Mouse (Mus musculus) embryonic facial prominence, embryonic 10.5 days (tissue): Measurements from ENCODE around the gene Psmb3. TPM values are rescaled to one million over a fixed set of nuclear protein-coding genes. Genes with fewer than 3 reads are reported as not detected.

ENCODE experiments used
- DNase-seq: peaks from one replicate; pipeline ENCODE4 v3.0.0-alpha.2; 2017; ENCODE audit warnings: low spot score
- H3K27ac ChIP-seq: fragments of 300-500 bp; sonication (generic); replicated peaks from 2 replicates; pipeline ENCODE4 v1.5.1; 2016; ENCODE audit warnings: mild to moderate bottlenecking
- H3K27me3 ChIP-seq: fragments of 300-500 bp; sonication (generic); replicated peaks from 2 replicates; pipeline ENCODE4 v1.6.1; 2016; ENCODE audit warnings: low read depth, mild to moderate bottlenecking; ENCODE audit not compliant: poor library complexity, severe bottlenecking
- H3K36me3 ChIP-seq: fragments of 300-500 bp; sonication (generic); replicated peaks from 2 replicates; pipeline ENCODE4 v1.6.1; 2016; ENCODE audit warnings: mild to moderate bottlenecking, moderate library complexity
- H3K4me1 ChIP-seq: fragments of 300-500 bp; sonication (generic); 2 replicates; pipeline ENCODE4 v1.6.1; 2016
- H3K4me3 ChIP-seq: fragments of 300-500 bp; sonication (generic); 2 replicates; pipeline ENCODE4 v1.5.1; 2016; ENCODE audit warnings: mild to moderate bottlenecking, moderate library complexity
- H3K9me3 ChIP-seq: fragments of 300-500 bp; sonication (generic); 2 replicates; pipeline ENCODE4 v1.6.1; 2016; ENCODE audit warnings: mild to moderate bottlenecking
- WGBS: fragments of 180-500 bp; shearing (Covaris S2); methylation state at CpG from one replicate; pipeline ENCODE4 v1.1.7; 2016; 5-methylcytosine and 5-hydroxymethylcytosine counted together
- polyA plus RNA-seq: library from polyadenylated mRNA; unstranded; fragments of >200 nt; fragmentation: Nextera tagmentation; extraction: Ambion mirVana; gene quantifications from 2 replicates; pipeline ENCODE4 v1.2.1, GENCODE M21; 2016

The Psmb3 gene
- polyA plus RNA-seq, 1 experiment from 2014 or later, result 634 TPM

DNA sequence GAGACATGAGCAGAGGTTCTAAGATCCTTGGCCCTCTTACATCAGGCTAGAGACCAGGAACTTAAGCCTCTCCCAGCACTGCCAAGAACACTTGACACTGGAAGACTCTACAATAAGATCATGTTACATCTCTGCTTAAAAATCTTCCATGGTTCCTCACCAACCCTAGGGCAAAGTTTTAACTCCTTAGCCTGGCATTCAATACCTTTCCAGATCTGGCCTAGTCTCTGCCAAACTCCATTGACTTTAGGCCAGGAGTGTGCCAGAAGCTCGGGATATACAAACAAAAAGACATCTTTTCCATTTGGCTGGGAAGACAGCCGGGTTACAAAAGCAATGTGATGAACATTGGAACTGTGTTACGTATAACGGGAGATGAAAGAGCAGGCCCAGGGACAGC lies 34.4 kb downstream of the Psmb3 start:
- no peak for DNase-seq
- Histone ChIP-seq H3K27me3 (no peaks in the 10 kb centered on the region), H3K9me3 (no peaks in the 10 kb centered on the region), H3K27ac (no peak overlapping the region), H3K4me3 (no peak overlapping the region), H3K4me1 (peaks cover 54% of the 10 kb centered on the region), H3K36me3 (peaks cover 11% of the 10 kb centered on the region; the same call in 1 of the 2 replicates)
- WGBS, result 74% methylated on average over 4 of the region's 4 CpGs

DNA sequence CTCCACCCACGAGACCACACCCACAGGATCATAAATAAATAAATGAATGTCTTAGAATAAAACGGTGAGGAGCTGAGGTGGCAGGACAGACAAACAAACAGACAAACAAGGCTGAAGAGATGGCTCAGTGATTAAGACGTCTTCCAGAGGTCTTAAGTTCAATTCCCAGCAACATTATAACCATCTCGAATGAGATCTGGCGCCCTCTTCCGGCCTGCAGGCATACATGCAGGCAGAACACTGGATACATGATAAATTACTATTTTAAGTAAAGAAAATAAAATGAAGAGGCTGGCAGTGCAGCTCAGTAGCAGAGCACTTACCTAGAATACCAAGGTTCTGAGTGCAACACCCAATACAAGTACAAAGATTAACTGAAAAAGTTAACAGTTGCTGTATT lies 35.5 kb downstream of the Psmb3 start:
- peaks cover 9% of the 10 kb centered on the region; the same call in 1 of the 2 replicates for H3K36me3 ChIP-seq
- peaks cover 54% of the 10 kb centered on the region for H3K4me1 ChIP-seq
- H3K27me3 ChIP-seq, result no peaks in the 10 kb centered on the region
- 66% methylated on average over 6 of the region's 6 CpGs for WGBS
- no peak overlapping the region for H3K4me3 ChIP-seq
- no peak for DNase-seq
- H3K27ac ChIP-seq, result no peak overlapping the region
- H3K9me3 ChIP-seq, result no peaks in the 10 kb centered on the region

DNA sequence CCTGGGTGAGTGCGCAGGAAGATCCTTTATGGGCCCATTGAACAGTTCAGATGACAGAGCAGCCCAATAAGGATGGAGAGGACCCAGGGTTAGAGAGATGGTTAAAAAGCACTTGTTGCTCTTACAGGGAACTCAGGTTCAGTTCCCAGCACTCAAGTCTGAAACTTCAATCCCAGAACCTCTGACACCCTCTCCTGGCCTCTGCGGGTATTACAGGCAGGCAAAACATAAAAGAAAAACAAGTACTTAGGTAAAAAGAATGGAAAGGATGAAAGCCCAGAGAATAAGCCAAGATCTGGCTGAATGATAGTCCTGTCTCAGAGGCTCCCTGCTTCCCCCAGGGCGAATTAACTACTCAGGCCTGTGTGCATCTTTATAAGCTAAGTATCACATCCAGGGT lies 36.0 kb downstream of the Psmb3 start:
- no peaks in the 10 kb centered on the region for H3K27me3 ChIP-seq
- H3K27ac ChIP-seq, result no peak overlapping the region
- no peaks in the 10 kb centered on the region for H3K9me3 ChIP-seq
- peaks cover 9% of the 10 kb centered on the region; the same call in 1 of the 2 replicates for H3K36me3 ChIP-seq
- no peak overlapping the region for H3K4me3 ChIP-seq
- WGBS, result 88% methylated on average over 3 of the region's 3 CpGs
- no peak for DNase-seq
- H3K4me1 ChIP-seq, result peaks cover 54% of the 10 kb centered on the region

DNA sequence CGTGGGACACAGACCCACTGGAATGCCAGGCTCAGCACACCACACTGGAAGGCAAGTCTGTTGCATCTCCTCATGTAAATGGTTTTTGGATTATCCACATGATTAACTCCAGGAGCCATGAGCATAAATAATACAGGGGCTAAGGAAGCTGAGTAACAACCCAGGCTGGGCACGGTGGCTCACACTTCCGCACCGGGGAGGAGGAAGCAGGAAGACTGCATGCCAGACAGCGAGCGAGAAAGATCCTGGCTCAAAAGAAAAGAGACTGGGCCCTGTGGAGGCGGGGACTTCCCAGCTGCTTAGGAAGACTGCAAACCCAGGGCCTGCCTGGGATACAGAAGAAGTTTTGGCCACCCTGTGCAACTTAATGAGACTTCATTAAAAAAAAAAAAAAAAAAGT lies 37.0 kb downstream of the Psmb3 start:
- no peaks in the 10 kb centered on the region for H3K9me3 ChIP-seq
- peaks cover 50% of the 10 kb centered on the region for H3K4me1 ChIP-seq
- peaks cover 9% of the 10 kb centered on the region; the same call in 1 of the 2 replicates for H3K36me3 ChIP-seq
- no peak overlapping the region for H3K4me3 ChIP-seq
- no peaks in the 10 kb centered on the region for H3K27me3 ChIP-seq
- WGBS, result 56% methylated on average over 7 of the region's 7 CpGs
- peak overlapping the region; percentile 44 for H3K27ac ChIP-seq
- no peak for DNase-seq

DNA sequence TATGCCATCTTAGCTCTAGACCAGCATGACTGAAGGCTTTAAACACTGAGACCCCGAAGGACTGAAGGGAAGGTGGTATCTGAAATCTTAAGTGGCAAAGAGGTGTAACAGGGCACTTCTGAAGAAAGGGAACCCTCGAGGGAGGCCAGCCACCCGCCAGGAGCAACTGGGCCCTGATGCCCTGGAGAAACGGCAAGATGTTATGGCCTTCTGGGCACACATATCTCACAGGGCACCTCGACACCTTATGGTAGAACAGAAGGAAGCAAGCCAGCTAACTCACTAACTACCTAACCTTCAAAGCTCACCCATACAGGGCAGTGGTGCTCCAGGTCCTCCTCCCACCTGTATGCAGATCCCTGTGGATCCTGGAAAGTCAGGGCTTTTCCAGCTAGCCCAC lies 39.0 kb downstream of the Psmb3 start:
- H3K9me3 ChIP-seq, result no peaks in the 10 kb centered on the region
- no peak overlapping the region for H3K27ac ChIP-seq
- H3K36me3 ChIP-seq, result peaks cover 23% of the 10 kb centered on the region
- 91% methylated on average over 5 of the region's 5 CpGs for WGBS
- DNase-seq, result no peak
- no peaks in the 10 kb centered on the region for H3K27me3 ChIP-seq
- H3K4me1 ChIP-seq, result peaks cover 52% of the 10 kb centered on the region
- H3K4me3 ChIP-seq, result peak overlapping the region; percentile 90; the same call in 1 of the 2 replicates

DNA sequence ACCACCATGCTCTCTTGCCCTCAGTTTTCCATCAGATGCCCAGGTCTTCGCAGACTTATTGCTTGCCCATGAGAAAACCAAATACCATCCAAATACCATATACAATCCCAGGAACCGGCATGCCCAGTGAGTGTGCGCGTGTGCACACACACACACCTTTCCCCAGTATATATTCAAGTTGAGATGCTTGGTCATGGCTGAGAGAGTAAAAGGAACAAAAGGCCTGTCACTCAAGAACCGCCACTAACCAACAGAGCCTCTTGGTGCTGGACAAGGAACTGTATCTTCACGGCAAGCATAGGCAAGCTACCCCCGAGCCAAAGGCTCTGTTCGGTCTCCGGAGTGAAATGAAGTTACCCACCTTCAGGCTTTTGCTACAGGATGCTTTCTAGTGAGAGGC lies 39.4 kb downstream of the Psmb3 start:
- H3K27ac ChIP-seq, result peak overlapping the region; percentile 30; the same call in 1 of the 2 replicates

DNA sequence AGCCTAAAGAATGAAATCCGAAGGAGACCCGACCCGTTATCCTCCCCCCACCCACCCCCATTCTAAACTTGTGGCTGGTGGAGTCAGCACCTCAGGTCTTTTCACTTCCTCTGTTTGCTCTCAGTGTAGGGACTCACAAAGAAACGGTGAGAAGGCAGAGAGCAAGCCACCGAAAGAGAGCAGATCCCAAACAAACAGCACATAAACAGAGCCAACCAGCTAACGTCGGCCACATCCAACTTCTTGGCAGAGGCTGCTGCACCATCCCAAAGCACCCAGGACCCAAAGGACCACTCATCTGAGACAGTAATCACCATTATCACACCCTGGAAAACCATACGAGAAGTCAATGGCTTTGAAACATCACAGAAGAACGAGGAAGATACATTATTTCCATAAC lies 40.2 kb downstream of the Psmb3 start:
- H3K4me1 ChIP-seq, result peaks cover 42% of the 10 kb centered on the region
- H3K9me3 ChIP-seq, result no peaks in the 10 kb centered on the region
- 47% methylated on average over 9 of the region's 9 CpGs for WGBS
- H3K4me3 ChIP-seq, result peak overlapping the region; percentile 90
- H3K27ac ChIP-seq, result peak overlapping the region; percentile 99; the same call in 1 of the 2 replicates
- no peak for DNase-seq
- no peaks in the 10 kb centered on the region for H3K27me3 ChIP-seq
- peaks cover 35% of the 10 kb centered on the region for H3K36me3 ChIP-seq

More for the DNA sequence above, 39.4 kb downstream of the Psmb3 start:
- peaks cover 48% of the 10 kb centered on the region for H3K4me1 ChIP-seq
- H3K9me3 ChIP-seq, result no peaks in the 10 kb centered on the region
- H3K4me3 ChIP-seq, result peak overlapping the region; percentile 90
- no peak for DNase-seq
- H3K27me3 ChIP-seq, result no peaks in the 10 kb centered on the region
- H3K36me3 ChIP-seq, result peaks cover 26% of the 10 kb centered on the region
- WGBS, result 80% methylated on average over 9 of the region's 9 CpGs

DNA sequence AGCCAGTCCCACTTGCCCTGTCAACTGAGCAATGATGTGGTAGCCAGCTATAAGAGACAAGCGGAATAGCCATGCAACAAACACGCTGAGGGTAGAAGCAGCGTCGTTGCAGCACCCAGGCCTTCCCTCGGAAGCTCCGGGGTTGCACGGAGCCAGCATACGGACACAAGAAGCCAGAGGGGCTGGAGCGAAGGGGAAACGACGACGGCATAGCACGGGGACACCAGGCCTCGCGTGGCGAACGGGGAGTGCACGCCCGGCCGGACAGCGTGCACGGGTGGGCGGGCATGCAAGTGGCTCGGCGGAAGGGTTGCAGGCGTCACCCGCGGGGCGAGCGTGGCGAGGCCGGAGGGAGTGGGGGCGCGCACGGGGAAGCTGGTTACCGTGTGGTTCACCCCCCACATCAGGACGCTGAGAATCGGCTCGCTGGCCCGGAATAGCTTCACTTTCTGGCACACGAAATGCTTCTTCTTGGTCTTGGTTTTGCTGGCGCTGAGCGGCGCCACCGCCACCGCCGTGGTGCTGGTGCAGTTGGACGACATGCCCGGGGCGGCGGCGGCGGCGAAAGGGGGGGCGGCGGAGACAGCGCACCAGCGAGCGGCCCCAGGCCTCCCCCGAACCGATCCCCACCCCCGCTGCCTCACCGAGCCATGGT lies 41.0 kb downstream of the Psmb3 start, which contains the start of gene Pip4k2b:
Pip4k2b (minus strand) TSS at position 642 of the 655 bp plus-strand sequence.
- under 1% methylated on average over 63 of the region's 63 CpGs for WGBS
- DNase-seq, result no peak

DNA sequence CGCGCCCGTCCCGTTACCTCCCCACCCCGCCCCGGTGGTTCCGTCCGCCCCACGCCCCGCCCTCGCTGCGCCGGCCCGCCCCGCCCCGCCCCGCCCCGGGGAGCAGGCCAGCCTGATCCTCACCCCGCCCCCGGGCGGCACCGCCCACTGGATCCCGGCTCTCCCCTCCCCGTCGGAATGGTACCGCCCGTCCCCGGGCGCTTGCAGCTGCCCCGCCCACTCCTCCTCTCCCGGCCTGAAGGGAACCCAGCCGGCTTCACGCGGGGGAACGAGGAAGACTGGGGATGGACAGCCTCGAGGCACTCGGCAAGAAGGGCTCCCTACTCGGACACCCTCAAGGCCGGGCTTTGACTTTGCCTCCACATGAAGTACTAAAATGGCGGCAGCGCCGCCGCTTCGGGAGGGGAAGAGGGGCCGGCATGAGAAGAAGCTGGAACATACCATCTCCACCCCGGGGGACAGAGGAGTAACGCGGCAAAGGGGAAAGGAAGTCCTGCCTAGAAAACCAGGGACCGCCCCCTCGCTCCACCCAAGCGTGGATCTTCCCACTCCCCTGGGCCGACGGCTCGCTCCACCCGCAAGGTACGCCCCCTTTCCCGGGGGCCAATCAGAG lies 41.6 kb downstream of the Psmb3 start:
- no peaks in the 10 kb centered on the region for H3K9me3 ChIP-seq
- peak; percentile 99 for DNase-seq
- peak overlapping the region; percentile 99 for H3K27ac ChIP-seq
- WGBS, result 2% methylated on average over 57 of the region's 57 CpGs
- H3K36me3 ChIP-seq, result peaks cover 40% of the 10 kb centered on the region
- H3K27me3 ChIP-seq, result no peaks in the 10 kb centered on the region
- peaks cover 38% of the 10 kb centered on the region for H3K4me1 ChIP-seq
- peak overlapping the region; percentile 90 for H3K4me3 ChIP-seq

More for the DNA sequence above, 41.0 kb downstream of the Psmb3 start, which contains the start of gene Pip4k2b:
- H3K27me3 ChIP-seq, result no peaks in the 10 kb centered on the region
- H3K9me3 ChIP-seq, result no peaks in the 10 kb centered on the region
- H3K4me3 ChIP-seq, result peak within 1 kb of the TSS; percentile 90
- H3K27ac ChIP-seq, result peak within 1 kb of the TSS; percentile 99
- H3K36me3 ChIP-seq, result peaks cover 37% of the 10 kb centered on the region
- peaks cover 42% of the 10 kb centered on the region for H3K4me1 ChIP-seq

DNA sequence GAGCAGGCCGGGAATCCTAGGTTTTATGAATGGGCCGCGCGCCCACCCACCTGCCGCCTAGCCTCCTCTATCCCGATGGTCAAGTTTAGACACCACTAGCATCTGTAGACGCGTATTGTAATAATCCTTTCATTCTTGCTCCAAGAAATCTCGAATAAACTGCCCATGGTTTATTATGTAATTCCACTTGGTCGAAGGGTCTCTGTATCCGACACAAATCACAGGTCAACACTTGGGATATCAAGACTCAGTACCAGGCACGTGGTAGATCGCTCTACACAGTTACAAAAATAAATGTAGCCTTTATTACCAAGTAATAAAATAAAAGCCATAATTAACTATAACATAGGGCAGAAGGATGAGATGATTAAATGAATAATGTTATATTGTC lies 42.1 kb downstream of the Psmb3 start:
- Histone ChIP-seq H3K36me3 (peaks cover 43% of the 10 kb centered on the region), H3K27me3 (no peaks in the 10 kb centered on the region), H3K9me3 (no peaks in the 10 kb centered on the region), H3K27ac (peak overlapping the region; percentile 99), H3K4me1 (peaks cover 33% of the 10 kb centered on the region), H3K4me3 (peak overlapping the region; percentile 90)
- WGBS, result 13% methylated on average over 13 of the region's 13 CpGs
- no peak for DNase-seq

DNA sequence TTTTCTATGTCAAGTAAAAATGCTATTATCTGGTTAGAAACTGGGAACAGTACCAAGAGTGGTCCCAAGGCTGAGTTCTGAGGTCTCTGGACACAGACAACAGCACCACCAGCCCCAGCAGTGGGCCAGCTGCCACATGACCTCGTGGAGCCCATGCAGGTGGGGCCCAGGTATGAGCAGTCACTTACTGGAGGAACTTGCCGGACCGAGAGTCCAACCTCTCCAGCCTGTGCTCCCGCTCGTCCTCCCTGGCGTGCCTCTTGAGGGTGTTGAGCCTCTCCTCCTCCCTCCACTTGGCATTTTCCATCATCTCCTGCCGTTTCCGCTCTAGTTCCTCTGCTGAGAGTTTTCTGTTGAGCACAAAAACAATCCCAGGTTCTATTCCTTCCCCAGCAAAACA lies 44.6 kb downstream of the Psmb3 start:
- Histone ChIP-seq H3K36me3 (peaks cover 67% of the 10 kb centered on the region), H3K4me3 (no peak overlapping the region), H3K9me3 (peaks cover 7% of the 10 kb centered on the region; the same call in 1 of the 2 replicates), H3K27ac (no peak overlapping the region), H3K4me1 (peaks cover 21% of the 10 kb centered on the region), H3K27me3 (no peaks in the 10 kb centered on the region)
- DNase-seq, result no peak
- 95% methylated on average over 8 of the region's 8 CpGs for WGBS

DNA sequence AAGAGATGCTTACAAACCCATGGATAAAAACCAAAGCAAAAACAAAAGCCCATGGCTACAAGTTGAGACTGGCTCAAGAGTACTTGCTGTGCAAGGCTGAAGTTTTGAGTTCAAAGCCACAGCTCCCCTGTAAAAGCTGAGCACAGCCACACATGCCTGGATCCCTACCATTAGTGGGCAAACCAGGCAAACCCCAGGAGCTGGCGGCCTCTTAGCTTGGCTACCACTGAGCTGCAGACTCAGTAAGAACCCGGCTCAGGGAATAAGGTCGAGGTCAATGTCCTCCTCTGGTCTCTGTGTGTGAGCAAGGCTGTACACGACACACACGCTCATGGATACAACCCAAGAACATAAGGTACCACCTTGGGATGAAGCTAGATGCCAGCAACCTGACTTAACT lies 45.3 kb downstream of the Psmb3 start:
- H3K9me3 ChIP-seq, result peaks cover 7% of the 10 kb centered on the region; the same call in 1 of the 2 replicates
- peaks cover 74% of the 10 kb centered on the region for H3K36me3 ChIP-seq
- no peak overlapping the region for H3K27ac ChIP-seq
- no peak for DNase-seq
- H3K4me3 ChIP-seq, result no peak overlapping the region
- H3K27me3 ChIP-seq, result no peaks in the 10 kb centered on the region
- 92% methylated on average over 5 of the region's 5 CpGs for WGBS
- H3K4me1 ChIP-seq, result peaks cover 14% of the 10 kb centered on the region

DNA sequence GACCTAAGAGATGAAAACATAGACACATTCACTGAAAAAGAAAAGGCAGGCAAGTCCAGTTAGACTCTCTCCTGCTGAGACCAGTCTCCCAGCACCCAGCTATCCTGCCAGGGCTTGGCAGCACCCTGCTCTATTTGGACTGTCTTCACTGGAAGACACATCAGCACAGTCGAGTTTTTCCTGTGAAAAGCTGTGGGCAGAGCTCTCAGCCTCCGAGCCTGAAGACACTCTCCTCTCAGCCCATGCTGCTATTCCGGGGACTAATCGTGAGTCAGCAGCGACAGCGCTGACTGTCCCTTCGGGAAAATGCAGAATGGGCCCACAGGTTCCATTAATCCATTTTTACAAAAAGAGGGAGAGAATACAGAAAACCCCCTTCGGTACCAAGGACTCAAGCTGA lies 50.1 kb downstream of the Psmb3 start:
- H3K36me3 ChIP-seq, result peaks cover 97% of the 10 kb centered on the region
- DNase-seq, result no peak
- peaks cover 7% of the 10 kb centered on the region; the same call in 1 of the 2 replicates for H3K9me3 ChIP-seq
- 95% methylated on average over 8 of the region's 8 CpGs for WGBS
- no peak overlapping the region for H3K27ac ChIP-seq
- no peak overlapping the region for H3K4me3 ChIP-seq
- H3K4me1 ChIP-seq, result no peaks in the 10 kb centered on the region
- no peaks in the 10 kb centered on the region for H3K27me3 ChIP-seq
